Mouse (Mus musculus): Measurements from ENCODE around the gene Manbal. TPM values are rescaled to one million over a fixed set of nuclear protein-coding genes. Genes with fewer than 3 reads are reported as not detected.
A peak's percentile ranks its signal among the peaks of the same experiment; 100 is the strongest.

Gene Manbal
- polyA plus RNA-seq, 1 experiment from 2014 or later = 22.8 TPM

DNA sequence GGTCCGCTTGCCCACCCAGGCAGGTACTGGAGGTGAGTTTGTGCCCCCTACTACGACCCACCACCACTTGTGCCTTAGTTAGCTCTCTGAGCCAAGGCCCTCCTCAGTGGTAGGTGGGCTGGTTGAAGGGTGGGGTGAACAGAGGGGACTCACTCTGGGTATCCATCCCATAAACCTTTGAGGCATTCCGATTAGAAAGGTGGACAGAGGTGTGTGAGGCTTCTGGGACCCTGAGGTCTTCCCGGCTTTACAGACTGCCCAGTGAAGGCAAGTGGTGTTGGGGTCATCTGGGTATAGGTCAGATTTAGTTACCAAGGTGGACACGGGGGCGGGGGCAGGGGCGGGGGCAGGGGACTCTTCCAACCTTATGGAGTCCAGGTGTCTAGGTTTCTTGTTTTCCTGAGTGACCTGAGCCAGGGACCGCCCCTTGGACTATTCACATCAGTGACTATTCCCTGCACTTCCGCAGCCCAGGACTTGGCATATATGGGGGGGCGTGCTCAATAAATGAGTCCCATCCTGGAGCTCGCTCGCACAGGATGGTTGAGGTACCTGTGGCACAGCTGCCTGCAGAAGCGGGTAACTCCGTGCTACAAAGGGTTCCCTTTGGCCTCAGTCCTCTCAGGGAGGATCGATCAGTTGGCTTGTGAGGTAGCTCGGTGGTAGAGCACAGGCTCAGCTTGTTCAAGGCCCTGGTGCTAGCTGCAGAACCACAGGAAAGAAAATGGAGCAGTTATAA, 57.7 kb downstream of the Manbal start:
- peak overlapping the region; percentile 77 for H3K9ac ChIP-seq (replicated peaks)
- 0 out of 2 replicates have a peak, but pooled peaks cover 7% of the 10 kb centered on the region for H3K27me3 ChIP-seq (ENCODE audit: insufficient read depth, low read length)
- H3K27ac ChIP-seq (ENCODE audit: low read depth) = peak overlapping the region; percentile 70; the same call in 1 of the 2 replicates
- H3K4me3 ChIP-seq (ENCODE audit: low read depth, low read length) = peak overlapping the region; percentile 51
- no peaks in the 10 kb centered on the region for H3K9me3 ChIP-seq (ENCODE audit: low read length)
- H3K36me3 ChIP-seq (replicated peaks; ENCODE audit: insufficient read depth, low read length) = no peaks in the 10 kb centered on the region
- WGBS (ENCODE audit: insufficient replicate concordance) = 71% methylated on average over 16 of the region's 16 CpGs
- TF ChIP-seq CTCF (IDR thresholded peaks at IDR 0.05; ENCODE audit: low read depth) = no peak
- no peak for TF ChIP-seq EP300 (IDR thresholded peaks at IDR 0.05; ENCODE audit: low read depth)
- H3K4me1 ChIP-seq (ENCODE audit: insufficient read depth) = peaks cover 18% of the 10 kb centered on the region
- H3K4me2 ChIP-seq (ENCODE audit: low read depth, low read length) = peak overlapping the region; percentile 74
- ATAC-seq = peak; percentile 17; the same call in 1 of the 2 replicates
- DNase-seq = no peak

- ATAC-seq = no peak
- Histone ChIP-seq H3K9ac (replicated peaks) (no peak overlapping the region), H3K4me1 (ENCODE audit: insufficient read depth) (peaks cover 18% of the 10 kb centered on the region), H3K4me3 (ENCODE audit: low read depth, low read length) (no peak overlapping the region), H3K4me2 (ENCODE audit: low read depth, low read length) (no peak overlapping the region), H3K9me3 (ENCODE audit: low read length) (no peaks in the 10 kb centered on the region), H3K36me3 (replicated peaks; ENCODE audit: insufficient read depth, low read length) (no peaks in the 10 kb centered on the region), H3K27me3 (ENCODE audit: insufficient read depth, low read length) (0 out of 2 replicates have a peak, but pooled peaks cover 7% of the 10 kb centered on the region), H3K27ac (ENCODE audit: low read depth) (no peak overlapping the region)
- TF ChIP-seq CTCF (IDR thresholded peaks at IDR 0.05; ENCODE audit: low read depth) (no peak), EP300 (IDR thresholded peaks at IDR 0.05; ENCODE audit: low read depth) (no peak)
- no peak for DNase-seq
- WGBS (ENCODE audit: insufficient replicate concordance) = 80% methylated on average over 6 of the region's 6 CpGs
These were observed 58.2 kb downstream of the Manbal start for GRCm38 (mm10) chr2:157425643-157425988.

DNA sequence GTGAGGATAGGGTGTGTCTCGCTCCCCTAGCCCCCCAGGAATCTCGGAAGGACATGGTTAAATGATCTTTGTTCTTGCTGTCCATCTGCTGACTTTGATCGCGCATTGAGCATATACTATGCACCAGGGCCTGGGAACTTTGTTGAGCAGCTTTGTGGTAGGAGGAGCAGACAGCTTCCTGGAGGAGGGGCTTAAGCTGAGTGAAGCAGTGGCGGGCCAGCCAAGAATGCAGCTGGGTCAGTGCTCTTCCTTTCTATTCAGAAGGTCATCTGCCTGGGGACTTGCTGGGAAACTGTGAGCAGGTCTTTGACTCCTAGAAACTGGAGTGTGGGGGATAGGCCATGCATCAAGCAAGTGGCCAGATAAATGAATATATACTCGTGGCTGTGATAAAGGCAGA, 58.8 kb downstream of the Manbal start:
- Histone ChIP-seq H3K4me2 (ENCODE audit: low read depth, low read length) (no peak overlapping the region), H3K27me3 (ENCODE audit: insufficient read depth, low read length) (0 out of 2 replicates have a peak, but pooled peaks cover 7% of the 10 kb centered on the region), H3K4me1 (ENCODE audit: insufficient read depth) (peaks cover 18% of the 10 kb centered on the region), H3K27ac (ENCODE audit: low read depth) (no peak overlapping the region), H3K4me3 (ENCODE audit: low read depth, low read length) (no peak overlapping the region), H3K36me3 (replicated peaks; ENCODE audit: insufficient read depth, low read length) (no peaks in the 10 kb centered on the region), H3K9ac (replicated peaks) (no peak overlapping the region), H3K9me3 (ENCODE audit: low read length) (no peaks in the 10 kb centered on the region)
- TF ChIP-seq EP300 (IDR thresholded peaks at IDR 0.05; ENCODE audit: low read depth) = no peak
- no peak for TF ChIP-seq CTCF (IDR thresholded peaks at IDR 0.05; ENCODE audit: low read depth)
- ATAC-seq (no peak), DNase-seq (no peak)
- WGBS (ENCODE audit: insufficient replicate concordance) = 62% methylated on average over 6 of the region's 6 CpGs

DNA sequence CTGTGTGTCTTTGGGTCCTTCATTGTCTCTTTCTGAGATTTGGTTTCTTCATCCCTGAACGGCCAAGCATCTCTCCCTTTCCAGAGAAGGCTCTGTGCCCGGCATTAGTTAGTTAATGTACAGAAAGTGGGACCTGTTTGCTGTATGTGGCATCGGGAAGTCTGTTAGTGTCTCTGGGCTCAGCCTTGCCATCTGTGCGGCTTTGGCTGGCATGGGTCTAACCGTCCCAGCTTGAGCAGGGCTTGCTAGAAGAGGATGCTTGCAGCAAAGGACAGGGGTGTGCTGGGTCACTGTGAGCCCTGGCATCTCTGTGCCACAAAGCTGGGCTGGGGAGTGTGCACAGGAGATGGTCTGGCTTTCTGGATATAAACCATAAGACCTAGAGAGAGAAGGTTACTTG, 59.8 kb downstream of the Manbal start:
- no peak overlapping the region for H3K9ac ChIP-seq (replicated peaks)
- H3K4me3 ChIP-seq (ENCODE audit: low read depth, low read length) = no peak overlapping the region
- no peak overlapping the region for H3K4me2 ChIP-seq (ENCODE audit: low read depth, low read length)
- H3K36me3 ChIP-seq (replicated peaks; ENCODE audit: insufficient read depth, low read length) = no peaks in the 10 kb centered on the region
- peaks cover 18% of the 10 kb centered on the region for H3K4me1 ChIP-seq (ENCODE audit: insufficient read depth)
- no peaks in the 10 kb centered on the region for H3K9me3 ChIP-seq (ENCODE audit: low read length)
- no peak for DNase-seq
- H3K27ac ChIP-seq (ENCODE audit: low read depth) = no peak overlapping the region
- 0 out of 2 replicates have a peak, but pooled peaks cover 7% of the 10 kb centered on the region for H3K27me3 ChIP-seq (ENCODE audit: insufficient read depth, low read length)
- WGBS (ENCODE audit: insufficient replicate concordance) = 74% methylated on average over 5 of the region's 5 CpGs
- no peak for ATAC-seq
- TF ChIP-seq EP300 (IDR thresholded peaks at IDR 0.05; ENCODE audit: low read depth) = no peak
- TF ChIP-seq CTCF (IDR thresholded peaks at IDR 0.05; ENCODE audit: low read depth) = no peak

GRCm38 (mm10) chr2:157428351-157429139, 61.2 kb downstream of the Manbal start:
- DNase-seq = no peak
- WGBS (ENCODE audit: insufficient replicate concordance) = 44% methylated on average over 13 of the region's 13 CpGs

GRCm38 (mm10) chr2:157429735-157430134, 62.3 kb downstream of the Manbal start:
- TF ChIP-seq CTCF (IDR thresholded peaks at IDR 0.05; ENCODE audit: low read depth) = no peak
- no peak for TF ChIP-seq EP300 (IDR thresholded peaks at IDR 0.05; ENCODE audit: low read depth)
- Histone ChIP-seq H3K36me3 (replicated peaks; ENCODE audit: insufficient read depth, low read length) (no peaks in the 10 kb centered on the region), H3K4me3 (ENCODE audit: low read depth, low read length) (no peak overlapping the region), H3K9ac (replicated peaks) (no peak overlapping the region), H3K27ac (ENCODE audit: low read depth) (no peak overlapping the region), H3K4me1 (ENCODE audit: insufficient read depth) (peaks cover 8% of the 10 kb centered on the region; the same call in 1 of the 2 replicates), H3K4me2 (ENCODE audit: low read depth, low read length) (no peak overlapping the region), H3K27me3 (ENCODE audit: insufficient read depth, low read length) (0 out of 2 replicates have a peak, but pooled peaks cover under 1% of the 10 kb centered on the region), H3K9me3 (ENCODE audit: low read length) (no peaks in the 10 kb centered on the region)
- ATAC-seq = no peak
- DNase-seq = no peak
- 43% methylated on average over 7 of the region's 7 CpGs for WGBS (ENCODE audit: insufficient replicate concordance)

More at GRCm38 (mm10) chr2:157428351-157429139, 61.2 kb downstream of the Manbal start:
- H3K4me2 ChIP-seq (ENCODE audit: low read depth, low read length) = no peak overlapping the region
- H3K4me3 ChIP-seq (ENCODE audit: low read depth, low read length) = no peak overlapping the region
- no peaks in the 10 kb centered on the region for H3K36me3 ChIP-seq (replicated peaks; ENCODE audit: insufficient read depth, low read length)
- H3K9me3 ChIP-seq (ENCODE audit: low read length) = no peaks in the 10 kb centered on the region
- TF ChIP-seq CTCF (IDR thresholded peaks at IDR 0.05; ENCODE audit: low read depth) (no peak), EP300 (IDR thresholded peaks at IDR 0.05; ENCODE audit: low read depth) (no peak)
- H3K27me3 ChIP-seq (ENCODE audit: insufficient read depth, low read length) = 0 out of 2 replicates have a peak, but pooled peaks cover 5% of the 10 kb centered on the region
- no peak for ATAC-seq
- no peak overlapping the region for H3K27ac ChIP-seq (ENCODE audit: low read depth)
- peaks cover 9% of the 10 kb centered on the region for H3K4me1 ChIP-seq (ENCODE audit: insufficient read depth)
- no peak overlapping the region for H3K9ac ChIP-seq (replicated peaks)
